Mouse (Mus musculus): ENCODE data around the gene Btnl4.

GRCm38 (mm10) chr17:34457668-34458067 lies 19.4 kb downstream of the Btnl4 start:
- TF ChIP-seq CTCF (IDR thresholded peaks at IDR 0.05; ENCODE audit: insufficient read depth, low read depth, low read length) (no peak), POLR2A (IDR thresholded peaks at IDR 0.05; ENCODE audit: insufficient read depth, low read depth, low read length) (no peak)
